Mouse (Mus musculus) limb, embryonic 11.5 days (tissue): ENCODE results near the gene Magi2. TPM values are rescaled to one million over a fixed set of nuclear protein-coding genes. Genes with fewer than 3 reads are reported as not detected.
"Not testable (repeated sequence)": the region's sequence is repeated elsewhere in the genome, so short reads cannot be mapped to it uniquely, and the experiment has no call there.

Experiments used
- ATAC-seq: fragments of 200-750 bp; cut with Nextera tagmentation; 2 replicates; pipeline ENCODE4 v1.8.0; 2017; ENCODE audit warnings: low read depth; ENCODE audit not compliant: insufficient number of reproducible peaks, low FRiP score, low TSS enrichment
- DNase-seq: peaks from one replicate; pipeline ENCODE4 v3.0.0-alpha.2; 2015; ENCODE audit warnings: low spot score
- H3K27ac ChIP-seq: fragments of 300-500 bp; sonication (generic); replicated peaks from 2 replicates; pipeline ENCODE4 v1.5.1; 2014; ENCODE audit warnings: low read depth, mild to moderate bottlenecking, low read length
- H3K27me3 ChIP-seq: fragments of 300-500 bp; sonication (generic); 2 replicates; pipeline ENCODE4 v1.6.1; 2014; ENCODE audit warnings: mild to moderate bottlenecking, low read length, mixed read lengths; ENCODE audit not compliant: control insufficient read depth, insufficient read depth
- H3K36me3 ChIP-seq: fragments of 300-500 bp; sonication (generic); 2 replicates; pipeline ENCODE4 v1.6.1; 2014; ENCODE audit warnings: mild to moderate bottlenecking, low read length, moderate library complexity, mixed read lengths; ENCODE audit not compliant: control insufficient read depth, insufficient read depth
- H3K4me1 ChIP-seq: fragments of 300-500 bp; sonication (generic); 2 replicates; pipeline ENCODE4 v1.6.1; 2014; ENCODE audit warnings: low read length, mixed read lengths; ENCODE audit not compliant: control insufficient read depth, insufficient read depth
- H3K4me2 ChIP-seq: fragments of 300-500 bp; sonication (generic); 2 replicates; pipeline ENCODE4 v1.6.1; 2014; ENCODE audit warnings: low read depth, mild to moderate bottlenecking, moderate library complexity; ENCODE audit not compliant: severe bottlenecking
- H3K4me3 ChIP-seq: fragments of 300-500 bp; sonication (generic); 2 replicates; pipeline ENCODE4 v1.5.1; 2014; ENCODE audit warnings: low read depth, low read length
- H3K9ac ChIP-seq: fragments of 300-500 bp; sonication (generic); 2 replicates; pipeline ENCODE4 v1.6.1; 2014; ENCODE audit warnings: mild to moderate bottlenecking, low read length
- H3K9me3 ChIP-seq: fragments of 300-500 bp; sonication (generic); 2 replicates; pipeline ENCODE4 v1.6.1; 2016; ENCODE audit warnings: low read length; ENCODE audit not compliant: control insufficient read depth
- WGBS: fragments of 180-500 bp; shearing (Covaris S2); extraction: QIAGEN DNeasy Blood & Tissue Kit; methylation state at CpG from one replicate; pipeline ENCODE4 v1.1.7; 2014; 5-methylcytosine and 5-hydroxymethylcytosine counted together
- polyA plus RNA-seq: library from polyadenylated mRNA; unstranded; fragments of >200 nt; fragmentation: Nextera tagmentation; extraction: Ambion mirVana; gene quantifications from 2 replicates; pipeline ENCODE4 v1.2.1, GENCODE M21; 2014

Magi2 gene
- polyA plus RNA-seq, 1 experiment from 2014 or later: 2.8 TPM

GRCm38 (mm10) chr5:20526588-20526987 is 1299.8 kb downstream of the Magi2 start:
- not testable (repeated sequence) for ATAC-seq, H3K9ac ChIP-seq, H3K4me3 ChIP-seq, H3K4me1 ChIP-seq, H3K36me3 ChIP-seq, H3K27ac ChIP-seq, DNase-seq, H3K9me3 ChIP-seq, H3K27me3 ChIP-seq, H3K4me2 ChIP-seq
- 86% methylated on average over 1 of the region's 4 CpGs for WGBS

GRCm38 (mm10) chr5:20536544-20536943 is 1309.7 kb downstream of the Magi2 start:
- H3K27ac ChIP-seq: no peak overlapping the region

GRCm38 (mm10) chr5:20537369-20538022 is 1310.7 kb downstream of the Magi2 start:
- Histone ChIP-seq H3K27me3 (no peaks in the 10 kb centered on the region), H3K4me1 (peaks cover 4% of the 10 kb centered on the region; the same call in 1 of the 2 replicates), H3K4me3 (no peak overlapping the region), H3K9me3 (no peaks in the 10 kb centered on the region), H3K27ac (no peak overlapping the region), H3K9ac (no peak overlapping the region), H3K4me2 (no peak overlapping the region), H3K36me3 (no peaks in the 10 kb centered on the region)
- ATAC-seq (peak; percentile 58; the same call in 1 of the 2 replicates), DNase-seq (no peak)
- WGBS: 56% methylated on average over 8 of the region's 8 CpGs

More at GRCm38 (mm10) chr5:20536544-20536943, 1309.7 kb downstream of the Magi2 start:
- peak; percentile 84 for ATAC-seq
- Histone ChIP-seq H3K4me1 (peaks cover 4% of the 10 kb centered on the region; the same call in 1 of the 2 replicates), H3K27me3 (no peaks in the 10 kb centered on the region), H3K9me3 (no peaks in the 10 kb centered on the region), H3K4me3 (no peak overlapping the region), H3K9ac (no peak overlapping the region), H3K4me2 (no peak overlapping the region), H3K36me3 (no peaks in the 10 kb centered on the region)
- WGBS: 27% methylated on average over 3 of the region's 3 CpGs
- DNase-seq: peak; percentile 49

- H3K9me3 ChIP-seq: no peaks in the 10 kb centered on the region
- no peak overlapping the region for H3K4me2 ChIP-seq
- DNase-seq (no peak), ATAC-seq (no peak)
- H3K27me3 ChIP-seq: no peaks in the 10 kb centered on the region
- no peak overlapping the region for H3K4me3 ChIP-seq
- 38% methylated on average over 5 of the region's 5 CpGs for WGBS
- no peak overlapping the region for H3K9ac ChIP-seq
- no peak overlapping the region for H3K27ac ChIP-seq
- H3K36me3 ChIP-seq: no peaks in the 10 kb centered on the region
- H3K4me1 ChIP-seq: no peaks in the 10 kb centered on the region
Measured at GRCm38 (mm10) chr5:20544374-20544773, 1317.5 kb downstream of the Magi2 start.

- Histone ChIP-seq H3K9me3 (no peaks in the 10 kb centered on the region), H3K4me1 (no peaks in the 10 kb centered on the region), H3K36me3 (no peaks in the 10 kb centered on the region), H3K27ac (no peak overlapping the region), H3K4me2 (no peak overlapping the region), H3K4me3 (no peak overlapping the region), H3K27me3 (no peaks in the 10 kb centered on the region), H3K9ac (no peak overlapping the region)
- 90% methylated on average over 2 of the region's 2 CpGs for WGBS
- DNase-seq (no peak), ATAC-seq (no peak)
Measured at GRCm38 (mm10) chr5:20559378-20559777, 1332.5 kb downstream of the Magi2 start.

DNA sequence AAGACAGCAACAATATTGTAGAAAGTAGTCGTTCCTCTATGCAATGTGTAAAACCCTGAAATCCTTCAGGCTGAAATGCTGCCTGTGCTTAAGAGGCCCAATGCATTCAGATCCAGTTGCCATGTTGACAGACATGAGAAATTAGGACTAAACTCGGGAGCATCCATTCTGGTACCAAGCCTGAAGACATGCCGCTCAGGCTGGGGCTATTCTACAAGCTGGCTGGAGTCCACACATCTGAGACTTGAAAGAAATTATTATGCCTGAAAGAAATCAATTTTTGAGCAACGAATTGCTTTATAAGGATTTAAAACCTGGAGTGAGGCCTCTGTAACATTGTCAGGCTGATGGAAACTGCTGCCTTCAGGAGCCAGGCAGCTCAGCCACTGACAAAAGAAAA is 1333.0 kb downstream of the Magi2 start:
- Histone ChIP-seq H3K9ac (no peak overlapping the region), H3K4me3 (no peak overlapping the region), H3K36me3 (no peaks in the 10 kb centered on the region), H3K4me2 (no peak overlapping the region), H3K4me1 (no peaks in the 10 kb centered on the region), H3K9me3 (no peaks in the 10 kb centered on the region), H3K27ac (no peak overlapping the region), H3K27me3 (no peaks in the 10 kb centered on the region)
- ATAC-seq (no peak), DNase-seq (no peak)
- WGBS: 83% methylated on average over 4 of the region's 4 CpGs

DNA sequence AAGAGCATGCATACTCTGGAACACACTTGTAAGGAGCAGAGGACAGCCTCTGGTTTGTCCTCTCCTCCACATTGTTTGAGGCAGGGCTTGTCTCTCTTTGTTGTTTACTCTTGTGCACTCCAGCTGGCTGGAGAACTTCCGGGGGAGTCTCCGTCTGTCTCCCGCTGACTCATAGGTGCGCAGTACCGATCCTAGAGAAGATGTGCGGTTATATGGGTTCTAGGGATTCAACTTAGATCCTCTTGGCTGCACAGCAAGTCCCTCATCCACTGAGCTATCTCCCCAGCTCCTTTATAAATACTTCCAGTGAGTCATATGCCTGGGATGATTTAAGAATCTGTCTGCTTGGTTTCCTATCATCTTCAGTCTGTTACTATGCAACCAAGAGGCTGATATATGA is 1341.6 kb downstream of the Magi2 start:
- DNase-seq (no peak), ATAC-seq (no peak)
- no peaks in the 10 kb centered on the region for H3K9me3 ChIP-seq
- no peaks in the 10 kb centered on the region for H3K4me1 ChIP-seq
- H3K9ac ChIP-seq: no peak overlapping the region
- H3K4me3 ChIP-seq: no peak overlapping the region
- no peaks in the 10 kb centered on the region for H3K36me3 ChIP-seq
- H3K27ac ChIP-seq: no peak overlapping the region
- WGBS: 90% methylated on average over 6 of the region's 6 CpGs
- H3K4me2 ChIP-seq: no peak overlapping the region
- no peaks in the 10 kb centered on the region for H3K27me3 ChIP-seq

DNA sequence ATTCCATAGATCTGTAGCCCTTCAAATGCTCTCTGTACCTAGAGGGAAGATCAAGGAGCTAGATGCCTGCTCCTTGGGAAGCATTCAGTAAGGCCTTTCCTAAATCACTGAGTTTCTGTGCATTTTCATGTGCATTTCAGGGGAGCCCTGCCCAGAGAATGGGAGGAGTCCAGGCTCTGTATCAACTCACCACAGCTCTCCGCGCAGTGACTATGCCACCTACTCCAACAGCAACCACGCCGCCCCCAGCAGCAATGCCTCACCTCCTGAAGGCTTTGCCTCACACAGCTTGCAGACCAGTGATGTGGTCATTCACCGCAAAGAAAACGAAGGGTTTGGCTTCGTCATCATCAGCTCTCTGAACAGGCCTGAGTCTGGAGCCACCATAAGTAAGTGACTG is 1342.1 kb downstream of the Magi2 start:
- H3K27ac ChIP-seq: no peak overlapping the region
- WGBS: 97% methylated on average over 7 of the region's 7 CpGs
- H3K36me3 ChIP-seq: no peaks in the 10 kb centered on the region
- DNase-seq (no peak), ATAC-seq (no peak)
- H3K27me3 ChIP-seq: no peaks in the 10 kb centered on the region
- no peaks in the 10 kb centered on the region for H3K9me3 ChIP-seq
- H3K9ac ChIP-seq: no peak overlapping the region
- no peak overlapping the region for H3K4me2 ChIP-seq
- H3K4me1 ChIP-seq: no peaks in the 10 kb centered on the region
- no peak overlapping the region for H3K4me3 ChIP-seq

GRCm38 (mm10) chr5:20574816-20575215 is 1348.0 kb downstream of the Magi2 start:
- Histone ChIP-seq H3K4me1 (no peaks in the 10 kb centered on the region; the same call in 1 of the 2 replicates), H3K4me3 (no peak overlapping the region), H3K27ac (no peak overlapping the region), H3K9me3 (no peaks in the 10 kb centered on the region), H3K36me3 (no peaks in the 10 kb centered on the region), H3K4me2 (no peak overlapping the region), H3K27me3 (no peaks in the 10 kb centered on the region), H3K9ac (no peak overlapping the region)
- ATAC-seq (no peak), DNase-seq (no peak)
- 84% methylated on average over 2 of the region's 2 CpGs for WGBS
